Mouse (Mus musculus): ENCODE measurements around the gene Vmn1r217. TPM values are rescaled to one million over a fixed set of nuclear protein-coding genes. Genes with fewer than 3 reads are reported as not detected.

Gene Vmn1r217
- polyA plus RNA-seq, 1 experiment from 2014 or later = not detected

- Histone ChIP-seq H3K27me3 (replicated peaks; ENCODE audit: control insufficient read depth, insufficient read depth, low read length) (no peaks in the 10 kb centered on the region), H3K4me3 (ENCODE audit: low read depth, low read length) (no peak overlapping the region), H3K27ac (ENCODE audit: low read depth, low read length) (no peak overlapping the region), H3K4me2 (replicated peaks; ENCODE audit: low read depth) (no peak overlapping the region), H3K4me1 (replicated peaks; ENCODE audit: control insufficient read depth, insufficient read depth, low read length) (no peaks in the 10 kb centered on the region), H3K36me3 (ENCODE audit: control insufficient read depth, insufficient read depth) (no peaks in the 10 kb centered on the region), H3K9ac (ENCODE audit: low read depth, low read length) (no peak overlapping the region), H3K9me3 (ENCODE audit: control insufficient read depth) (no peaks in the 10 kb centered on the region)
- ATAC-seq = peak; percentile 67
- 47% methylated on average over 2 of the region's 2 CpGs for WGBS
- no peak for TF ChIP-seq CTCF (IDR thresholded peaks at IDR 0.05; ENCODE audit: low read depth)
Measured at GRCm38 (mm10) chr13:23120611-23121010, 2.6 kb upstream of the Vmn1r217 start.

- Histone ChIP-seq H3K4me2 (replicated peaks; ENCODE audit: low read depth) (no peak overlapping the region), H3K27ac (ENCODE audit: low read depth, low read length) (no peak overlapping the region), H3K9ac (ENCODE audit: low read depth, low read length) (no peak overlapping the region), H3K36me3 (ENCODE audit: control insufficient read depth, insufficient read depth) (no peaks in the 10 kb centered on the region), H3K27me3 (replicated peaks; ENCODE audit: control insufficient read depth, insufficient read depth, low read length) (no peaks in the 10 kb centered on the region), H3K4me1 (replicated peaks; ENCODE audit: control insufficient read depth, insufficient read depth, low read length) (no peaks in the 10 kb centered on the region; the same call in 1 of the 2 replicates), H3K9me3 (ENCODE audit: control insufficient read depth) (no peaks in the 10 kb centered on the region), H3K4me3 (ENCODE audit: low read depth, low read length) (no peak overlapping the region)
- no peak for TF ChIP-seq CTCF (IDR thresholded peaks at IDR 0.05; ENCODE audit: low read depth)
- ATAC-seq = peak; percentile 83
- 38% methylated on average over 4 of the region's 4 CpGs for WGBS
Measured at GRCm38 (mm10) chr13:23094386-23094785, 23.6 kb downstream of the Vmn1r217 start.

- TF ChIP-seq CTCF (IDR thresholded peaks at IDR 0.05; ENCODE audit: low read depth) = no peak
- peak; percentile 90 for ATAC-seq
- no peaks in the 10 kb centered on the region for H3K27me3 ChIP-seq (replicated peaks; ENCODE audit: control insufficient read depth, insufficient read depth, low read length)
- H3K4me2 ChIP-seq (replicated peaks; ENCODE audit: low read depth) = no peak overlapping the region
- H3K36me3 ChIP-seq (ENCODE audit: control insufficient read depth, insufficient read depth) = no peaks in the 10 kb centered on the region
- no peak overlapping the region for H3K9ac ChIP-seq (ENCODE audit: low read depth, low read length)
- no peaks in the 10 kb centered on the region for H3K9me3 ChIP-seq (ENCODE audit: control insufficient read depth)
- H3K4me1 ChIP-seq (replicated peaks; ENCODE audit: control insufficient read depth, insufficient read depth, low read length) = no peaks in the 10 kb centered on the region
- H3K4me3 ChIP-seq (ENCODE audit: low read depth, low read length) = no peak overlapping the region
- WGBS = 33% methylated on average over 2 of the region's 2 CpGs
- no peak overlapping the region for H3K27ac ChIP-seq (ENCODE audit: low read depth, low read length)
Measured at GRCm38 (mm10) chr13:23069312-23069711, 48.7 kb downstream of the Vmn1r217 start.

GRCm38 (mm10) chr13:23067725-23068124, 50.3 kb downstream of the Vmn1r217 start, which contains the start of gene Vmn1r215:
Vmn1r215 (plus strand) TSS chr13:23068025.
- H3K27ac ChIP-seq (ENCODE audit: low read depth, low read length) = no peak within 1 kb of the TSS
- TF ChIP-seq CTCF (IDR thresholded peaks at IDR 0.05; ENCODE audit: low read depth) = no peak
- H3K4me1 ChIP-seq (replicated peaks; ENCODE audit: control insufficient read depth, insufficient read depth, low read length) = no peaks in the 10 kb centered on the region
- 55% methylated on average over 1 of the region's 1 CpGs for WGBS
- no peak for ATAC-seq
- H3K4me3 ChIP-seq (ENCODE audit: low read depth, low read length) = no peak within 1 kb of the TSS
- H3K9ac ChIP-seq (ENCODE audit: low read depth, low read length) = no peak within 1 kb of the TSS
- H3K9me3 ChIP-seq (ENCODE audit: control insufficient read depth) = no peaks in the 10 kb centered on the region
- no peaks in the 10 kb centered on the region for H3K27me3 ChIP-seq (replicated peaks; ENCODE audit: control insufficient read depth, insufficient read depth, low read length)
- H3K4me2 ChIP-seq (replicated peaks; ENCODE audit: low read depth) = no peak within 1 kb of the TSS
- H3K36me3 ChIP-seq (ENCODE audit: control insufficient read depth, insufficient read depth) = no peaks in the 10 kb centered on the region

GRCm38 (mm10) chr13:23057778-23058177, 60.2 kb downstream of the Vmn1r217 start:
- Histone ChIP-seq H3K9me3 (ENCODE audit: control insufficient read depth) (no peaks in the 10 kb centered on the region), H3K27ac (ENCODE audit: low read depth, low read length) (no peak overlapping the region), H3K4me2 (replicated peaks; ENCODE audit: low read depth) (no peak overlapping the region), H3K36me3 (ENCODE audit: control insufficient read depth, insufficient read depth) (no peaks in the 10 kb centered on the region), H3K4me1 (replicated peaks; ENCODE audit: control insufficient read depth, insufficient read depth, low read length) (no peaks in the 10 kb centered on the region), H3K4me3 (ENCODE audit: low read depth, low read length) (no peak overlapping the region), H3K9ac (ENCODE audit: low read depth, low read length) (no peak overlapping the region), H3K27me3 (replicated peaks; ENCODE audit: control insufficient read depth, insufficient read depth, low read length) (no peaks in the 10 kb centered on the region)
- ATAC-seq = no peak
- 26% methylated on average over 1 of the region's 1 CpGs for WGBS
- peak; percentile 58 for TF ChIP-seq CTCF (IDR thresholded peaks at IDR 0.05; ENCODE audit: low read depth)

Other genes starting within 250 kb of the Vmn1r217 start
- gene Vmn1r212, start 234.0 kb downstream of the Vmn1r217 start, polyA plus RNA-seq (2015; fragmentation: Nextera tagmentation; extraction: Ambion mirVana) = not detected in 2 replicates
- gene Vmn1r213, start 110.6 kb downstream of the Vmn1r217 start, polyA plus RNA-seq (2015; fragmentation: Nextera tagmentation; extraction: Ambion mirVana) = not detected in 2 replicates
- not detected in 2 replicates for gene Vmn1r214, start 87.8 kb downstream of the Vmn1r217 start, polyA plus RNA-seq (2015; fragmentation: Nextera tagmentation; extraction: Ambion mirVana)
- gene Vmn1r215, start 50.2 kb downstream of the Vmn1r217 start, polyA plus RNA-seq (2015; fragmentation: Nextera tagmentation; extraction: Ambion mirVana) = not detected in 2 replicates
- gene Vmn1r218, start 14.9 kb upstream of the Vmn1r217 start, polyA plus RNA-seq (2015; fragmentation: Nextera tagmentation; extraction: Ambion mirVana) = not detected in 2 replicates
- 0.01 and 0.03 TPM in 2 replicates for gene Vmn1r219, start 41.1 kb upstream of the Vmn1r217 start, polyA plus RNA-seq (2015; fragmentation: Nextera tagmentation; extraction: Ambion mirVana)
- not detected in 2 replicates for gene Vmn1r220, start 69.7 kb upstream of the Vmn1r217 start, polyA plus RNA-seq (2015; fragmentation: Nextera tagmentation; extraction: Ambion mirVana)
- not detected in 2 replicates for gene Vmn1r221, start 95.9 kb upstream of the Vmn1r217 start, polyA plus RNA-seq (2015; fragmentation: Nextera tagmentation; extraction: Ambion mirVana)
- gene Vmn1r222, start 117.7 kb upstream of the Vmn1r217 start, polyA plus RNA-seq (2015; fragmentation: Nextera tagmentation; extraction: Ambion mirVana) = not detected in 2 replicates
- gene Vmn1r223, start 128.9 kb upstream of the Vmn1r217 start, polyA plus RNA-seq (2015; fragmentation: Nextera tagmentation; extraction: Ambion mirVana) = not detected in 2 replicates

Measured in intestine, postnatal 0 days (tissue).